ENCODE assay signal across 8 mouse cellular contexts in genomic region chr10:86730823-86731499, GRCm38 (mm10). TPM values are rescaled to one million over a fixed set of nuclear protein-coding genes. Genes with fewer than 3 reads are reported as not detected.
DNase-seq lines count a peak whose midpoint lies in the region; ATAC-seq and TF ChIP-seq lines count a peak whose summit lies in the region.

No protein-coding gene starts in this region.

- no peak overlapping the region for H3K27ac ChIP-seq in lung, embryonic 15.5 days
- peak overlapping the region; percentile 17; the same call in 1 of the 2 replicates for H3K27ac ChIP-seq in thymus, adult 2 months (ENCODE audit: control insufficient read depth, insufficient read depth, low read length)

- H3K4me1 ChIP-seq in lung, embryonic 15.5 days: peaks cover 9% of the 10 kb centered on the region
- peaks cover 20% of the 10 kb centered on the region for H3K4me1 ChIP-seq in thymus, adult 2 months (replicated peaks; ENCODE audit: control insufficient read depth, insufficient read depth, low read length)

- no peaks in the 10 kb centered on the region for H3K36me3 ChIP-seq in lung, embryonic 15.5 days
- H3K36me3 ChIP-seq in thymus, adult 2 months (ENCODE audit: control insufficient read depth, insufficient read depth, low read length): no peaks in the 10 kb centered on the region

- peak overlapping the region; percentile 49 for H3K4me3 ChIP-seq in lung, embryonic 15.5 days
- H3K4me3 ChIP-seq in thymus, adult 2 months (ENCODE audit: control insufficient read depth, insufficient read depth, low read length): peak overlapping the region; percentile 56

- no peak for TF ChIP-seq POLR2A in thymus, adult 2 months (IDR thresholded peaks at IDR 0.05; ENCODE audit: control insufficient read depth, extremely low read depth, insufficient read depth, low read length, poor library complexity)

- peak overlapping the region; percentile 66 for H3K9ac ChIP-seq in lung, embryonic 15.5 days

- no peaks in the 10 kb centered on the region for H3K9me3 ChIP-seq in lung, embryonic 15.5 days

- DNase-seq in MN1 (ENCODE audit: low spot score): peak; percentile 58
- DNase-seq in cerebellum, adult 8-10 months: peak; percentile 84
- DNase-seq in forelimb bud, embryonic 11.5 days (ENCODE audit: low read depth, low spot score): peak; percentile 91
- peak; percentile 58 to 88 for DNase-seq in layer of hippocampus, adult 8-10 months (ENCODE audit: low spot score in 2 of 2)
- DNase-seq in ovary, adult 18-20 months (ENCODE audit: low spot score): peak; percentile 52
- peak; percentile 88 for DNase-seq in thymus, adult 2 months

- ATAC-seq in hematopoietic stem cell, adult 5-6 weeks (replicated peaks in 1 of 2; ENCODE audit: insufficient read depth in 1 of 2, low FRiP score in 2 of 2, low TSS enrichment in 1 of 2, low read depth in 1 of 2, poor library complexity in 2 of 2, severe bottlenecking in 2 of 2): peak; percentile 40 to 50
- ATAC-seq in lung, embryonic 15.5 days (ENCODE audit: borderline replicate concordance, extremely low read depth, low FRiP score, low TSS enrichment): no peak

- no peak for TF ChIP-seq CTCF in thymus, adult 2 months (IDR thresholded peaks at IDR 0.05; ENCODE audit: borderline replicate concordance, control insufficient read depth, extremely low read depth, insufficient read depth, low read length, poor library complexity)

- H3K4me2 ChIP-seq in lung, embryonic 15.5 days: peak overlapping the region; percentile 79

- no peaks in the 10 kb centered on the region for H3K27me3 ChIP-seq in lung, embryonic 15.5 days
- H3K27me3 ChIP-seq in thymus, adult 2 months (ENCODE audit: control insufficient read depth, insufficient read depth, low read length): no peaks in the 10 kb centered on the region

- 10% methylated on average over 22 of the region's 22 CpGs for WGBS in lung, embryonic 15.5 days
- WGBS in thymus, adult 2 months: 7% methylated on average over 22 of the region's 22 CpGs

RNA-seq across cellular contexts. Expression of gene Ttc41, which starts 25.4 kb away (rescaled TPM):
- 1.7 and 3.0 TPM in 2 replicates for total RNA-seq in hematopoietic stem cell, adult 5-6 weeks (2017)
- 1 to 10 TPM in 3 of 4 experiments, under 1 TPM in 1; 0.96 to 1.5 (median 1.1) TPM for total RNA-seq in layer of hippocampus, adult 8-10 months (2022)
- 1.2 and 1.6 TPM in 2 replicates for polyA plus RNA-seq in lung, embryonic 15.5 days (2015; fragmentation: Nextera tagmentation; extraction: Ambion mirVana)
- polyA plus RNA-seq in thymus, adult 2 months (2012; rRNA removed): 0.93 and 1.0 TPM in 2 replicates

RNA-seq across cellular contexts. Expression of gene Hsp90b1, which starts 25.7 kb away (rescaled TPM):
- total RNA-seq in hematopoietic stem cell, adult 5-6 weeks (2017): 518 and 623 TPM in 2 replicates
- total RNA-seq in layer of hippocampus, adult 8-10 months (2022): 100 to 1,000 TPM; 267 to 424 (median 352) TPM
- 767 and 820 TPM in 2 replicates for polyA plus RNA-seq in lung, embryonic 15.5 days (2015; fragmentation: Nextera tagmentation; extraction: Ambion mirVana)
- polyA plus RNA-seq in thymus, adult 2 months (2012; rRNA removed): 34.6 and 38.1 TPM in 2 replicates

RNA-seq across cellular contexts. Expression of gene Gm49358, which starts 32.8 kb away (rescaled TPM):
- total RNA-seq in hematopoietic stem cell, adult 5-6 weeks (2017): 3.1 TPM in 1 of 2 replicates, not detected in the other
- 10 to 100 TPM; 28.9 to 57.9 (median 42.3) TPM for total RNA-seq in layer of hippocampus, adult 8-10 months (2022)
- not detected in 2 replicates for polyA plus RNA-seq in lung, embryonic 15.5 days (2015; fragmentation: Nextera tagmentation; extraction: Ambion mirVana)
- polyA plus RNA-seq in thymus, adult 2 months (2012; rRNA removed): not detected in 2 replicates

RNA-seq across cellular contexts. Expression of gene Nt5dc3, which starts 47.8 kb away (rescaled TPM):
- total RNA-seq in hematopoietic stem cell, adult 5-6 weeks (2017): 4.9 and 5.9 TPM in 2 replicates
- 100 to 1,000 TPM; 113 to 152 (median 122) TPM for total RNA-seq in layer of hippocampus, adult 8-10 months (2022)
- polyA plus RNA-seq in lung, embryonic 15.5 days (2015; fragmentation: Nextera tagmentation; extraction: Ambion mirVana): 1.4 and 1.5 TPM in 2 replicates
- 6.7 and 7.5 TPM in 2 replicates for polyA plus RNA-seq in thymus, adult 2 months (2012; rRNA removed)
